Mouse (Mus musculus): Measurements from ENCODE around the gene Olfr701. TPM values are rescaled to one million over a fixed set of nuclear protein-coding genes. Genes with fewer than 3 reads are reported as not detected.

The Olfr701 gene
- polyA plus RNA-seq, 1 experiment from 2014 or later: not detected

GRCm38 (mm10) chr7:106843060-106843459, 29.1 kb downstream of the Olfr701 start, which contains the start of gene Olfr703:
Gene Olfr703 (plus strand): TSS chr7:106843360.
- 56% methylated on average over 2 of the region's 2 CpGs for WGBS
- H3K9me3 ChIP-seq (replicated peaks; ENCODE audit: low read length): no peaks in the 10 kb centered on the region
- no peaks in the 10 kb centered on the region for H3K4me1 ChIP-seq (replicated peaks; ENCODE audit: insufficient read depth, low read length)
- DNase-seq (ENCODE audit: low spot score): no peak
- no peaks in the 10 kb centered on the region for H3K36me3 ChIP-seq (ENCODE audit: insufficient read depth, low read length)
- no peak within 1 kb of the TSS for H3K9ac ChIP-seq (ENCODE audit: low read depth, low read length)
- H3K4me3 ChIP-seq (replicated peaks; ENCODE audit: low read depth, low read length): no peak within 1 kb of the TSS
- no peak for TF ChIP-seq CTCF (IDR thresholded peaks at IDR 0.05; ENCODE audit: low read depth)
- H3K27ac ChIP-seq: no peak within 1 kb of the TSS
- H3K4me2 ChIP-seq (ENCODE audit: low read length): no peak within 1 kb of the TSS
- no peak for ATAC-seq (replicated peaks; ENCODE audit: low FRiP score, low read depth)
- no peaks in the 10 kb centered on the region for H3K27me3 ChIP-seq (ENCODE audit: insufficient read depth, low read length)

GRCm38 (mm10) chr7:106862885-106863284, 49.0 kb downstream of the Olfr701 start, which contains the start of gene Olfr704:
Gene Olfr704 (plus strand): TSS chr7:106863185.
- Histone ChIP-seq H3K4me3 (replicated peaks; ENCODE audit: low read depth, low read length) (no peak within 1 kb of the TSS), H3K36me3 (ENCODE audit: insufficient read depth, low read length) (no peaks in the 10 kb centered on the region), H3K27me3 (ENCODE audit: insufficient read depth, low read length) (no peaks in the 10 kb centered on the region), H3K9ac (ENCODE audit: low read depth, low read length) (no peak within 1 kb of the TSS), H3K4me2 (ENCODE audit: low read length) (no peak within 1 kb of the TSS), H3K4me1 (replicated peaks; ENCODE audit: insufficient read depth, low read length) (no peaks in the 10 kb centered on the region), H3K9me3 (replicated peaks; ENCODE audit: low read length) (no peaks in the 10 kb centered on the region), H3K27ac (no peak within 1 kb of the TSS)
- TF ChIP-seq CTCF (IDR thresholded peaks at IDR 0.05; ENCODE audit: low read depth): no peak
- ATAC-seq (replicated peaks; ENCODE audit: low FRiP score, low read depth): no peak
- DNase-seq (ENCODE audit: low spot score): no peak

Other genes starting within 250 kb of the Olfr701 start
- not detected in 2 replicates for gene Olfr693, start 133.5 kb upstream of the Olfr701 start, polyA plus RNA-seq (2015; fragmentation: Nextera tagmentation; extraction: Ambion mirVana)
- gene Olfr694, start 122.3 kb upstream of the Olfr701 start, polyA plus RNA-seq (2015; fragmentation: Nextera tagmentation; extraction: Ambion mirVana): not detected in 2 replicates
- not detected in 2 replicates for gene Olfr695, start 97.7 kb upstream of the Olfr701 start, polyA plus RNA-seq (2015; fragmentation: Nextera tagmentation; extraction: Ambion mirVana)
- gene Olfr697, start 71.7 kb upstream of the Olfr701 start, polyA plus RNA-seq (2015; fragmentation: Nextera tagmentation; extraction: Ambion mirVana): not detected in 2 replicates
- gene Olfr698, start 58.7 kb upstream of the Olfr701 start, polyA plus RNA-seq (2015; fragmentation: Nextera tagmentation; extraction: Ambion mirVana): not detected in 2 replicates
- not detected in 2 replicates for gene Olfr699, start 20.9 kb upstream of the Olfr701 start, polyA plus RNA-seq (2015; fragmentation: Nextera tagmentation; extraction: Ambion mirVana)
- not detected in 2 replicates for gene Olfr700, start 5.3 kb upstream of the Olfr701 start, polyA plus RNA-seq (2015; fragmentation: Nextera tagmentation; extraction: Ambion mirVana)
- gene Olfr702, start 19.8 kb downstream of the Olfr701 start, polyA plus RNA-seq (2015; fragmentation: Nextera tagmentation; extraction: Ambion mirVana): not detected in 2 replicates
- gene Olfr703, start 29.2 kb downstream of the Olfr701 start, polyA plus RNA-seq (2015; fragmentation: Nextera tagmentation; extraction: Ambion mirVana): not detected in 2 replicates
- gene Olfr704, start 49.1 kb downstream of the Olfr701 start, polyA plus RNA-seq (2015; fragmentation: Nextera tagmentation; extraction: Ambion mirVana): not detected in 2 replicates
- gene Olfr705, start 62.8 kb downstream of the Olfr701 start, polyA plus RNA-seq (2015; fragmentation: Nextera tagmentation; extraction: Ambion mirVana): not detected in 2 replicates
- not detected in 2 replicates for gene Olfr706, start 74.0 kb downstream of the Olfr701 start, polyA plus RNA-seq (2015; fragmentation: Nextera tagmentation; extraction: Ambion mirVana)
- not detected in 2 replicates for gene Olfr707, start 87.1 kb downstream of the Olfr701 start, polyA plus RNA-seq (2015; fragmentation: Nextera tagmentation; extraction: Ambion mirVana)
- not detected in 2 replicates for gene Olfr1532-ps1, start 93.9 kb downstream of the Olfr701 start, polyA plus RNA-seq (2015; fragmentation: Nextera tagmentation; extraction: Ambion mirVana)
- gene Olfr709-ps1, start 118.1 kb downstream of the Olfr701 start, polyA plus RNA-seq (2015; fragmentation: Nextera tagmentation; extraction: Ambion mirVana): not detected in 2 replicates
- not detected in 2 replicates for gene Olfr710, start 134.2 kb downstream of the Olfr701 start, polyA plus RNA-seq (2015; fragmentation: Nextera tagmentation; extraction: Ambion mirVana)
- not detected in 2 replicates for gene Olfr6, start 149.8 kb downstream of the Olfr701 start, polyA plus RNA-seq (2015; fragmentation: Nextera tagmentation; extraction: Ambion mirVana)
- gene Olfr711, start 161.3 kb downstream of the Olfr701 start, polyA plus RNA-seq (2015; fragmentation: Nextera tagmentation; extraction: Ambion mirVana): not detected in 2 replicates
- not detected in 2 replicates for gene Olfr2, start 191.9 kb downstream of the Olfr701 start, polyA plus RNA-seq (2015; fragmentation: Nextera tagmentation; extraction: Ambion mirVana)
- gene Olfr713, start 217.0 kb downstream of the Olfr701 start, polyA plus RNA-seq (2015; fragmentation: Nextera tagmentation; extraction: Ambion mirVana): not detected in 2 replicates

Measured in kidney, postnatal 0 days (tissue).